Mouse (Mus musculus) embryonic facial prominence, embryonic 14.5 days (tissue): ENCODE data around the gene Tent4b. TPM values are rescaled to one million over a fixed set of nuclear protein-coding genes. Genes with fewer than 3 reads are reported as not detected.
A peak's percentile ranks its signal among the peaks of the same experiment; 100 is the strongest.

ENCODE experiments used
- ATAC-seq: fragments of 200-750 bp; cut with Nextera tagmentation; 2 replicates; pipeline ENCODE4 v1.8.0; 2017; ENCODE audit warnings: low read depth, moderate number of reproducible peaks, moderate TSS enrichment
- DNase-seq: peaks from one replicate; pipeline ENCODE4 v3.0.0-alpha.2; 2015; ENCODE audit warnings: low spot score
- H3K27ac ChIP-seq: fragments of 300-500 bp; sonication (generic); replicated peaks from 2 replicates; pipeline ENCODE4 v1.5.1; 2014; ENCODE audit warnings: low read depth, mild to moderate bottlenecking, low read length, moderate library complexity
- H3K27me3 ChIP-seq: fragments of 300-500 bp; sonication (generic); replicated peaks from 2 replicates; pipeline ENCODE4 v1.6.1; 2014; ENCODE audit warnings: low read length; ENCODE audit not compliant: control insufficient read depth, insufficient read depth
- H3K36me3 ChIP-seq: fragments of 300-500 bp; sonication (generic); 2 replicates; pipeline ENCODE4 v1.6.1; 2014; ENCODE audit warnings: low read length, mixed read lengths; ENCODE audit not compliant: control insufficient read depth, insufficient read depth
- H3K4me1 ChIP-seq: fragments of 300-500 bp; sonication (generic); 2 replicates; pipeline ENCODE4 v1.6.1; 2014; ENCODE audit warnings: antibody characterized with exemption, low read length; ENCODE audit not compliant: control insufficient read depth, insufficient read depth
- H3K4me2 ChIP-seq: fragments of 300-500 bp; sonication (generic); 2 replicates; pipeline ENCODE4 v1.6.1; 2014; ENCODE audit warnings: low read depth, mild to moderate bottlenecking, low read length, moderate library complexity, mixed read lengths
- H3K4me3 ChIP-seq: fragments of 300-500 bp; sonication (generic); 2 replicates; pipeline ENCODE4 v1.5.1; 2014; ENCODE audit warnings: low read depth, mild to moderate bottlenecking, low read length
- H3K9ac ChIP-seq: fragments of 300-500 bp; sonication (generic); 2 replicates; pipeline ENCODE4 v1.6.1; 2014; ENCODE audit warnings: low read depth, mild to moderate bottlenecking, low read length, moderate library complexity, mixed read lengths
- H3K9me3 ChIP-seq: fragments of 300-500 bp; sonication (generic); 2 replicates; pipeline ENCODE4 v1.6.1; 2016; ENCODE audit warnings: low read length; ENCODE audit not compliant: control insufficient read depth
- WGBS: fragments of 180-500 bp; shearing (Covaris S2); extraction: QIAGEN DNeasy Blood & Tissue Kit; methylation state at CpG from one replicate; pipeline ENCODE4 v1.1.7; 2014; 5-methylcytosine and 5-hydroxymethylcytosine counted together
- polyA plus RNA-seq: library from polyadenylated mRNA; unstranded; fragments of >200 nt; fragmentation: Nextera tagmentation; extraction: Ambion mirVana; gene quantifications from 2 replicates; pipeline ENCODE4 v1.2.1, GENCODE M21; 2014

The Tent4b gene
- polyA plus RNA-seq, 1 experiment from 2014 or later, result 10.0 TPM

DNA sequence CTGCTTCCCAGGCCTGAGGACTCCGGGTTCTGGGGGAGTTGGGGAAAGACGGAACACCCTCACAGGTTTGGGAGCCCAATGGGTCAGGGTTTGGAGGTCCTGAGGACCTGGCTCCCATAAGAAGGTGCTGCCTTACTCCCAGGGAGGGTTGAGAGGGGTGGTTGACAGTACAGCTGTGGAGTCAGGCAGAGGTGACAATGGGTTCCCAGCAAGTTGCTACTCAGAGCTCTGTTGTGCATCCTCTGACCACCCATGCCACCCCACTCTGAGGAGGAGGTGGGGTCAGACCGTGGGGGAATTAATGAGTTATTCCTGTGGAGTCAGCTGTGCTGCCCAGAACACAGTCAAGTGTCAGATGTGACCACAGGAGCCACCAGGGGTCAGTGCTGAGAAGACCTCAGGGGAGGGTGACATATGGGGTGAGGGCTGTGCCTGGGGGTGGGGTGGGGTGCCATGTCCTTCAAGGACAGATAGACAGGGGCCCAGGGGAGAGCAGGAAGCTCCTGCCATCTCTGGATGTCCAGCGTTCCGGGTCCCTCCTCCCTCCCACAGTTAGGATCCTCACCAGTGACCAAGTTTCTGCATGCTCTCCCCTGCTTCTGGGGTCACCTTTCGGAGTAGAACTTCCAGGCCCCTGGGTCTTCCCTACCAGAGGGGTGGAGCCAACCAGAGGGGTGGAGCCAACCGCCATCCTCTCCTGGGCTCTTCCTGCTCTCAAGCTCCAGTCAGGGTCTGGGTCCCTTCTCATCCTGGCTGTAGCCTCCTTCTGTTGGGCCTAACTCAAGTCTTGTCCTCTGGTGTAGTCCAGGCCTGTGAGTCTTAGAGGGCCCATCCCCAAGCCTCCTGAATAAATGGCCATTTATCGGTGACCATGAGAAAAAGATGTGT lies 86.7 kb downstream of the Tent4b start:
- Histone ChIP-seq H3K4me3 (no peak overlapping the region), H3K27me3 (no peaks in the 10 kb centered on the region), H3K36me3 (no peaks in the 10 kb centered on the region), H3K9ac (no peak overlapping the region), H3K4me2 (no peak overlapping the region), H3K27ac (no peak overlapping the region), H3K9me3 (no peaks in the 10 kb centered on the region), H3K4me1 (peaks cover 39% of the 10 kb centered on the region)
- ATAC-seq (no peak; the same call in 1 of the 2 replicates), DNase-seq (no peak)
- WGBS, result 83% methylated on average over 8 of the region's 8 CpGs

DNA sequence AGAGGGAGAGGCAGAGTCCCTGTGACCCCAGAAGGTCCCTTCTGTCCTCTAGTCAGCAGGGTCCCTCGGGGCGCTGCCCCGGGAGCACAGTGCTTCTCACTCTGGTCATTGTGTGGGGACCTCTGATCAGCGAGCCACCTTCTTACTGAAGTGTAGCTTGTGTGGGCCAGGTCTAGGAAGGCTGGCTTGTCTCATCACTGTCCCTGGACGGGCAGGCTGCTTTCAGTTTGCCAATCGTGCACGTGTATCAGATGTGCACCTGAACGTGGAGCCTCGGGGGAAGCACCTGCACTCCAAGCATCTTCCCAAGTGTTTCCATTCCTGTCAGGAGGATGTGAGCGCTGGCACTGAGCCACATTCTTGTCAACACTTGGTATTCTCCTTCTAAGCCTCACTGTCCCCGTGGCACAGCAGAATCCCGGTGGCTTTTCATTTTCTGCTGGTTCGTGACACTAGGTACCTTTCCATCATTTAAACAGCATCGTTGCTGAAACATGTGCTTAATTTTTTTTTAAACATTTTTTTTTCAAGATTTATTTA lies 87.5 kb downstream of the Tent4b start:
- Histone ChIP-seq H3K36me3 (no peaks in the 10 kb centered on the region), H3K9ac (no peak overlapping the region), H3K4me2 (no peak overlapping the region), H3K4me3 (no peak overlapping the region), H3K9me3 (no peaks in the 10 kb centered on the region), H3K27me3 (no peaks in the 10 kb centered on the region), H3K4me1 (peaks cover 39% of the 10 kb centered on the region), H3K27ac (no peak overlapping the region)
- ATAC-seq (no peak), DNase-seq (peak; percentile 79)
- 74% methylated on average over 14 of the region's 14 CpGs for WGBS

- peaks cover 32% of the 10 kb centered on the region for H3K4me1 ChIP-seq
- no peak overlapping the region; the same call in 1 of the 2 replicates for H3K4me2 ChIP-seq
- H3K27me3 ChIP-seq, result no peaks in the 10 kb centered on the region
- peak; percentile 73 for DNase-seq
- no peak overlapping the region for H3K4me3 ChIP-seq
- ATAC-seq, result peak; percentile 35; the same call in 1 of the 2 replicates
- H3K36me3 ChIP-seq, result no peaks in the 10 kb centered on the region
- H3K9ac ChIP-seq, result peak overlapping the region; percentile 52
- 40% methylated on average over 12 of the region's 12 CpGs for WGBS
- peak overlapping the region; percentile 87 for H3K27ac ChIP-seq
- H3K9me3 ChIP-seq, result no peaks in the 10 kb centered on the region
Observed at GRCm38 (mm10) chr8:88288622-88289242, 89.7 kb downstream of the Tent4b start.

DNA sequence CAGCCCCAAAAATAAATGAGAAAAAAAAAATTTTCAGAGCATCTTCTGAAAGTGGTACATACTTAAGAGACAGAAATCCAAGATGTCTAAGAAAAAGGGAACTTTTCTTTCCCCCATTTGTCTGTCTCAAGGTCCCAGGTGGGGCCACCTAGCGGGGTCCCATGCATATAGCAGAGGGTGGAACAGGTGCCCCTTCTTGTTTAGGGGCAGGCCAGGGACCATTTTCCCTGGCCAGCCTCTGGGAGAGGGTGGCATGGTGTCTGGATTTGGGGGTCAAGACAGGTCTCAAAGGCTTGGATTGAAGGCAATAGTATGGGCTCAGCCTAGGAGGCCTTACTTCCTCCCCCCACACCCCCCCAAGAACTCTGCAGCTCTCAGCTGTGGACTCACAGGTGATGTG lies 90.9 kb downstream of the Tent4b start:
- 55% methylated on average over 1 of the region's 1 CpGs for WGBS

DNA sequence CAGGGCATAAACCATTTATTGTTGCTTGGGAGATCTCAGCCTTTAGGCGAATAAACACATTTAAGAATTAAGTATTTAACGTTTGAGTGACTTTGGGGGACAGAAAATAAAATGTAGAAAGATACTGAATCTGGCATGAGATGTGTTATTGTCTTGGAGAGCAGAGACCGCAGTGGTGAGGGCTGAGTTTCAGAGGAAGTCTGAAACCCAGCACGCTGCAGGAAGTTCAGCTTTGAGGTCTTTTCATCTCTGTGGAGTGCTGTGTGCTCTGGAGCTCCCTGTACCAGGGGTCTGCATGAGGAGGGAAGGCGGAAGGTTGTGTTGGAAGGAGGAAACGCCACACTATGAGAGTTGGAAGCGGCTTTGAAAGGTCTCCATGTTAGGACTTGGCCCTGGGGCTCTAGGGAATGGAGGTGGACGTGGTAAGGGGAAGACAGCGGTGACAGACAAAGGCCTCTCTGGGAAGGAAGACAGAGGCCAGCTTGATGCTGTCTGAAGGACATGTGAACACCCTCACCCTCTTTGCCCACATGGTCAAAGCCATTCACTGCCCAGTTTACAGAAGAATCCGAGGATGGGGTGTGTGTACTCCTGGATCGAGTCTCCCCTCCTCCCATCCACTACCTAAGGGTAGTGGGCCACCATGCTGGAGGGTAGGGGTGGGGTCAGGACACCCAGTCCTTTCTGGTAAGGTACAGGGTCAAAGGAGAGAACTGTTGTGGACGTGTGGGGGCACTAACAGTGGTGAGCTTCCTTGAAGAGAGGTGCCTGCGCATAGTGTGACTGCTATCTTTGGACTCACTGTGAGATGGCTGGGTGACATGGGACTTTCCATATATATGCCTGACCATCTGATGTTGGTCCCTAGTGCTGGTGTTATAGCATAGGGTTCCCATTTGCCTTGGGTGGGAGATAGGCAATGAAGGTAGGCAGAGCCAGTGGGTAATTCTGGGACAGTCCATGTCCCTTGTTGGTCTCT lies 91.6 kb downstream of the Tent4b start:
- ATAC-seq (no peak), DNase-seq (no peak)
- WGBS, result 70% methylated on average over 13 of the region's 13 CpGs

More for the DNA sequence above, 90.9 kb downstream of the Tent4b start:
- DNase-seq (no peak), ATAC-seq (no peak)
- no peaks in the 10 kb centered on the region for H3K27me3 ChIP-seq
- H3K4me2 ChIP-seq, result no peak overlapping the region
- peaks cover 23% of the 10 kb centered on the region for H3K4me1 ChIP-seq
- H3K9ac ChIP-seq, result no peak overlapping the region
- H3K36me3 ChIP-seq, result no peaks in the 10 kb centered on the region
- no peaks in the 10 kb centered on the region for H3K9me3 ChIP-seq
- H3K4me3 ChIP-seq, result no peak overlapping the region
- H3K27ac ChIP-seq, result no peak overlapping the region

GRCm38 (mm10) chr8:88291305-88291690 lies 92.3 kb downstream of the Tent4b start:
- H3K9ac ChIP-seq, result no peak overlapping the region
- no peak overlapping the region for H3K4me2 ChIP-seq
- no peak overlapping the region for H3K27ac ChIP-seq
- peaks cover 18% of the 10 kb centered on the region for H3K4me1 ChIP-seq
- ATAC-seq (no peak), DNase-seq (no peak)
- H3K4me3 ChIP-seq, result no peak overlapping the region
- H3K36me3 ChIP-seq, result no peaks in the 10 kb centered on the region
- 87% methylated on average over 11 of the region's 11 CpGs for WGBS
- H3K27me3 ChIP-seq, result no peaks in the 10 kb centered on the region
- no peaks in the 10 kb centered on the region for H3K9me3 ChIP-seq

More for the DNA sequence above, 91.6 kb downstream of the Tent4b start:
- H3K4me1 ChIP-seq, result peaks cover 18% of the 10 kb centered on the region
- no peaks in the 10 kb centered on the region for H3K9me3 ChIP-seq
- H3K27ac ChIP-seq, result no peak overlapping the region
- H3K4me3 ChIP-seq, result no peak overlapping the region
- H3K27me3 ChIP-seq, result no peaks in the 10 kb centered on the region
- no peaks in the 10 kb centered on the region for H3K36me3 ChIP-seq
- no peak overlapping the region for H3K4me2 ChIP-seq
- no peak overlapping the region for H3K9ac ChIP-seq

DNA sequence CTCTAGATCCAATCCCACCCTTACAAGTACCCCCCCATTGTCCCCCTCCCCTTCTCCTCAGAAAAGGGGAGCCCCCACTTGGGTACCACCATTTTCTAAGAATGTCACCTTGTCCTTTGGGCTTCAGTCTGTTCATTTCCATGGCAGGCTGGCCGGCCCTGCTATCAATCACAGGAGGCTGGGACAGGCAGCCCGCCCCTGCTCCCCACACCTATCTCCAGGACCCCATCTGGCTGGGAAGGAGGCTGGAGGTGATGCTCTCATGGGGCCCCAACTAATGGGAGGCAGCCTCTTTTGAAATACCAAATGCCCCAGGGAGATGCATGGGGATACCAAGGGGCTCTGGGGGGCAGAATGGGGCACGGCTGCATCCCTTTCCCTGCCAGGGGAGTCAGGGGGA lies 93.9 kb downstream of the Tent4b start:
- 88% methylated on average over 3 of the region's 3 CpGs for WGBS
- Histone ChIP-seq H3K27me3 (no peaks in the 10 kb centered on the region), H3K4me3 (no peak overlapping the region), H3K27ac (no peak overlapping the region), H3K9me3 (no peaks in the 10 kb centered on the region), H3K9ac (no peak overlapping the region), H3K36me3 (no peaks in the 10 kb centered on the region), H3K4me1 (peaks cover 13% of the 10 kb centered on the region), H3K4me2 (no peak overlapping the region)
- ATAC-seq, result no peak
- no peak for DNase-seq
